Mouse (Mus musculus): Measurements from ENCODE around the gene Aasdhppt. TPM values are rescaled to one million over a fixed set of nuclear protein-coding genes. Genes with fewer than 3 reads are reported as not detected.
A peak's percentile ranks its signal among the peaks of the same experiment; 100 is the strongest.

The Aasdhppt gene
- polyA plus RNA-seq (2012; rRNA removed): 11.3 and 11.6 TPM in 2 replicates

DNA sequence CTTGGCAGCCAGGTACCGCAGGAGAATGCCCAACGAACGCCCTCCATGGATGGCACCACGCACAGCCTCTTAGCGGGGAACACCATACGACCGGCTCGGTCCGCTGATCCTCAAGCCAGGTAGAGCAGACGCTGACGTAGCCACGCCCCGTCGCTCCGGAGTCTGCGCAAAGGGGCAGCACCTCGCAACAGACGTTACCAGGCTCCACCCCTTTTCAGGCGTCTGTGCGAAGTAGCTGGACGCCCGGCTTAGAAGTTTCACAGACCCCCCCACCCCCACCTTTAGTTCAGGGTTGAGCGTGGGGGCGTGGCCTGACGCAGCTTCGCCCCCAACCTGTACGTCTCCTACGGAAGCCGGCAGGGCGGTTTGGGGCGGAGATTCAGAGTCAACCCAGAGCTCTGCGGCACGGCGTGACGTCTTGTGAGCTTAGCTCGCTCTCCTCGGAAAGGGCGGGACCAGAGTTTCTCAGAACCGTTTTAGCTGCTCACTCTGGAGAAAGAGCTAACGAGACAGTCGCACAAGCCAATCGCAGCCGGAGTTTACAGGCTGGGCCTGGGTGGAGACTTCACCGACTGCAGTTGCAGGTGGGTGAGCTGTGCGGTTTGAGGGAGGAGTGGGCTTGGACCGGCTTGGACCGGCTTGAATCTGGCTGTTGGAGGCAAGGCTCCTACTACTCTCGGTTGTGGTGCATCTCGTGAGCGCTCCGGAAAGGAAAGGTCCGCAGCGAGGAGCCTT, at the start of gene Aasdhppt, which contains the start of gene Kbtbd3:
Aasdhppt (minus strand) TSS at position 121 of the 735 bp plus-strand sequence.
Kbtbd3 (plus strand) TSS at position 483 of the 735 bp plus-strand sequence.
- no peaks in the 10 kb centered on the region for H3K27me3 ChIP-seq (ENCODE audit: control insufficient read depth, insufficient read depth, low read length)
- H3K27ac ChIP-seq (ENCODE audit: insufficient read depth, low read length): peak within 1 kb of the TSS; percentile 85
- DNase-seq: peak; percentile 98 to 99
- peak within 1 kb of the TSS; percentile 77 for H3K4me3 ChIP-seq (replicated peaks; ENCODE audit: insufficient read depth, low read depth, low read length)
- no peak for TF ChIP-seq CTCF (IDR thresholded peaks at IDR 0.05; ENCODE audit: borderline replicate concordance, insufficient read depth, low read depth, low read length)
- peak; percentile 89 for TF ChIP-seq POLR2A (IDR thresholded peaks at IDR 0.05; ENCODE audit: borderline replicate concordance, insufficient read depth, low read length)
- H3K4me1 ChIP-seq (ENCODE audit: control insufficient read depth, insufficient read depth, low read length): peaks cover 9% of the 10 kb centered on the region; the same call in 1 of the 2 replicates
- WGBS: under 1% methylated on average over 53 of the region's 53 CpGs

DNA sequence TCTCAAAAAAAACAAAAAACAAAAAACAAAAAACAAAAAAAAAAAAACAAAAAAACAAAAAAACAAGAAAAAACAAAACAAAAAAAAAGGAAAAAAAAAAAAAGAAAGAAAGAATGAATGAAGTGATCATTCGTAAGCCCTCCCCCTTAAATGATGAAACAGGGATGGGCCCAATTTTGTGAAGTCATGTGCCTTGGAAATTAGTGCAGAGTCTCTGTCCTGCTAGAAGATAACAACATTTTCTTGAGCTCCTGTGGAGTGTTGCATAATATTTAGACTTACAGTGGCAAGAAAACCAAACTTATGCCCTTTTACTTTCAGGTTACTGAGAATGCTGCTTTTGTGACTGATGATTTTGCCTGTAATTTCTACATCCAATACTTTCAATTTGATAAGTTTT, 43.9 kb upstream of the Aasdhppt start:
- no peak overlapping the region for H3K27ac ChIP-seq (ENCODE audit: insufficient read depth, low read length)
- no peaks in the 10 kb centered on the region for H3K4me1 ChIP-seq (ENCODE audit: control insufficient read depth, insufficient read depth, low read length)
- H3K4me3 ChIP-seq (replicated peaks; ENCODE audit: insufficient read depth, low read depth, low read length): no peak overlapping the region
- no peaks in the 10 kb centered on the region for H3K27me3 ChIP-seq (ENCODE audit: control insufficient read depth, insufficient read depth, low read length)
- TF ChIP-seq CTCF (IDR thresholded peaks at IDR 0.05; ENCODE audit: borderline replicate concordance, insufficient read depth, low read depth, low read length) (no peak), POLR2A (IDR thresholded peaks at IDR 0.05; ENCODE audit: borderline replicate concordance, insufficient read depth, low read length) (no peak)
- DNase-seq: no peak
- 85% methylated on average over 1 of the region's 1 CpGs for WGBS

- no peak for DNase-seq
- H3K27ac ChIP-seq (ENCODE audit: insufficient read depth, low read length): no peak overlapping the region
- no peaks in the 10 kb centered on the region for H3K27me3 ChIP-seq (ENCODE audit: control insufficient read depth, insufficient read depth, low read length)
- TF ChIP-seq CTCF (IDR thresholded peaks at IDR 0.05; ENCODE audit: borderline replicate concordance, insufficient read depth, low read depth, low read length) (no peak), POLR2A (IDR thresholded peaks at IDR 0.05; ENCODE audit: borderline replicate concordance, insufficient read depth, low read length) (no peak)
- H3K4me3 ChIP-seq (replicated peaks; ENCODE audit: insufficient read depth, low read depth, low read length): no peak overlapping the region
- H3K4me1 ChIP-seq (ENCODE audit: control insufficient read depth, insufficient read depth, low read length): no peaks in the 10 kb centered on the region; the same call in 1 of the 2 replicates
- 85% methylated on average over 6 of the region's 6 CpGs for WGBS
These were observed 9.9 kb upstream of the Aasdhppt start for GRCm38 (mm10) chr9:4318939-4319721.

DNA sequence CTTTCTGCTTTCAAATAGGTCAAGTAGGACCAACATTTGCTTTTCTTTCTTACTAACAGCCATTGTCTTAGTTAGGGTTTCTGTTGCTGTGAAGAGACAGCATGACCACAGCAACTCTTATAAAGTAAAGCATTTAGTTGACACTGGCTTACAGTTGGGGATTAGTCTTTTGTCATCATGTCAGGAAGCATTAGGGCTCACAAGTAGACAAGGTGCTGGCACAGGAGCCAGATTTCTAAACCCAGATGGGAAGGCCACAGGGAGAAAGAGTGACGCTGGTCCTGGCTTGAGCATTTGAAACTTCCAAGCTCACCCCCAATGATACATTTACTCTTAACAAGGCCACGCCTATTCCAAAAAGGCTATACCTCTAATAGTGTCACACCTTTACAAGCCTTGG, 6.5 kb upstream of the Aasdhppt start:
- DNase-seq: no peak
- Histone ChIP-seq H3K27ac (ENCODE audit: insufficient read depth, low read length) (no peak overlapping the region), H3K4me1 (ENCODE audit: control insufficient read depth, insufficient read depth, low read length) (peaks cover 4% of the 10 kb centered on the region; the same call in 1 of the 2 replicates), H3K27me3 (ENCODE audit: control insufficient read depth, insufficient read depth, low read length) (no peaks in the 10 kb centered on the region), H3K4me3 (replicated peaks; ENCODE audit: insufficient read depth, low read depth, low read length) (no peak overlapping the region)
- 56% methylated on average over 2 of the region's 2 CpGs for WGBS
- TF ChIP-seq POLR2A (IDR thresholded peaks at IDR 0.05; ENCODE audit: borderline replicate concordance, insufficient read depth, low read length) (no peak), CTCF (IDR thresholded peaks at IDR 0.05; ENCODE audit: borderline replicate concordance, insufficient read depth, low read depth, low read length) (no peak)

GRCm38 (mm10) chr9:4313946-4314345, 4.7 kb upstream of the Aasdhppt start:
- Histone ChIP-seq H3K27ac (ENCODE audit: insufficient read depth, low read length) (peak overlapping the region; percentile 31; the same call in 1 of the 2 replicates), H3K4me3 (replicated peaks; ENCODE audit: insufficient read depth, low read depth, low read length) (no peak overlapping the region), H3K4me1 (ENCODE audit: control insufficient read depth, insufficient read depth, low read length) (peaks cover 6% of the 10 kb centered on the region; the same call in 1 of the 2 replicates), H3K27me3 (ENCODE audit: control insufficient read depth, insufficient read depth, low read length) (no peaks in the 10 kb centered on the region)
- no peak for TF ChIP-seq POLR2A (IDR thresholded peaks at IDR 0.05; ENCODE audit: borderline replicate concordance, insufficient read depth, low read length)
- TF ChIP-seq CTCF (IDR thresholded peaks at IDR 0.05; ENCODE audit: borderline replicate concordance, insufficient read depth, low read depth, low read length): no peak
- peak; percentile 46 to 79 for DNase-seq
- 26% methylated on average over 4 of the region's 4 CpGs for WGBS

DNA sequence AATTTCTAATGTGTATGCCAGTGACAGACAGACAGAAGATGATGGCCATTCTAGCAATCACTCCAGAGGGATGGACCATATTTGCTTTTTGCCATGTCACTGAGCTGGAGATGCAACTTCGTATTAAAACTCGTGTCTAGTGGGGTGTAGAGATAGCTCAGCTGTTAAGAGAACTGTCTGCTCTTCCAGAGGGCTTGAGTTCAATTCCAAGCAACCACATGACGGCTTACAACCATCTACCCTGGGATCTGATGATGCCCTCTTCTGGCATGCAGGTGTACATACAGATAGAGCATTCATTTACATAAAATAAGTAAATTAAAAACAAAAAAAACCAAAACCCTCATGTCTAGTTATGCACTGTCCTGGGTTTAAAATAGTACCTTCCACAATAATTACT, 1.9 kb upstream of the Aasdhppt start:
- Histone ChIP-seq H3K27me3 (ENCODE audit: control insufficient read depth, insufficient read depth, low read length) (no peaks in the 10 kb centered on the region), H3K27ac (ENCODE audit: insufficient read depth, low read length) (peak overlapping the region; percentile 22; the same call in 1 of the 2 replicates), H3K4me1 (ENCODE audit: control insufficient read depth, insufficient read depth, low read length) (peaks cover 9% of the 10 kb centered on the region; the same call in 1 of the 2 replicates), H3K4me3 (replicated peaks; ENCODE audit: insufficient read depth, low read depth, low read length) (no peak overlapping the region)
- WGBS: 78% methylated on average over 3 of the region's 3 CpGs
- DNase-seq: no peak
- no peak for TF ChIP-seq CTCF (IDR thresholded peaks at IDR 0.05; ENCODE audit: borderline replicate concordance, insufficient read depth, low read depth, low read length)

DNA sequence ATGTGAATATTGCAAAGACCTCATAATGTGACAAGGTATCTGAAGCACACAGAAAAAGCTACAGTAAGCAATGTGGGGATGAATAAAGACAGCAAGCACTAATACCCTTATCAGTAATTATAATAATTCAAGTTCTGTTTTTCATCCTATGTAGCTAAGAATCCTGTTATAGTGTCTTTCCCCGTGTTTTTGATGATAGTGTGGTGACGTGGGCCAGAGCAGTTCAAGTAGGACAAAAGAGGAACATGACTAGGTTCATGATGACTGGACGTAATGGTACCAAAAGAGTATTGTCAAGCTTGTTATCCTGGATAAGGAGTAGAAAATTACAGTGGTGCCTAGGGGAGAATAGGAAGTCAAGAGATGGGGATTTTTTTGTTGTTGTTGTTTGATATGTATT, 1.4 kb upstream of the Aasdhppt start:
- 34% methylated on average over 3 of the region's 3 CpGs for WGBS
- H3K27me3 ChIP-seq (ENCODE audit: control insufficient read depth, insufficient read depth, low read length): no peaks in the 10 kb centered on the region
- TF ChIP-seq POLR2A (IDR thresholded peaks at IDR 0.05; ENCODE audit: borderline replicate concordance, insufficient read depth, low read length) (no peak), CTCF (IDR thresholded peaks at IDR 0.05; ENCODE audit: borderline replicate concordance, insufficient read depth, low read depth, low read length) (no peak)
- no peak overlapping the region; the same call in 1 of the 2 replicates for H3K27ac ChIP-seq (ENCODE audit: insufficient read depth, low read length)
- peaks cover 9% of the 10 kb centered on the region; the same call in 1 of the 2 replicates for H3K4me1 ChIP-seq (ENCODE audit: control insufficient read depth, insufficient read depth, low read length)
- peak overlapping the region; percentile 77 for H3K4me3 ChIP-seq (replicated peaks; ENCODE audit: insufficient read depth, low read depth, low read length)
- DNase-seq: no peak
